Mouse (Mus musculus) liver, adult 2 months (tissue): ENCODE data around the gene Mark4.

Experiments
- CTCF ChIP-seq: fragments of 200-500 bp; IDR thresholded peaks from 2 replicates; pipeline ENCODE4 v1.5.1; 2011; ENCODE audit warnings: low read depth, low read length, control low read depth
- POLR2A ChIP-seq: fragments of 200-500 bp; IDR thresholded peaks from 2 replicates; pipeline ENCODE4 v1.6.1; 2011; ENCODE audit warnings: low read length, control low read depth; ENCODE audit not compliant: insufficient read depth; ENCODE audit errors: extremely low read depth

DNA sequence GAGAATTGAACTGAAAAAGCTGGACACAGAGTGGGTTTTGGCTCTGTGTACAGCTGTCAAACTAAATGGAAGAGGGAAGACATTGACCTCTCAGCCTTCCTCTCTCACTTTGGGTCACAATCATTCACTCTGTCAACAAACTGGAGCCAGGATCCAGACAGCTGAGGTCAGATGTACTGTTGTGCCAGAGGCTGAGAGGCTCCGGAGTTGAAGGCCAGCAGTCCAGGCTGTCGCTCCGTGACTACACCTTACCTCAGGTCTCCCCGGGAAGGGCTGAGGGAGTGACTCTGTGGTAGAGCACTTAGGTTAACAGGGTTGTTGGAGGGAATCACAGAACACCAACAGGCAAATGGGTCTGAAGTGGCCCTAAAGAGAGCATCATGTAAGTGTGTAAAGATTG, 39.7 kb upstream of the Mark4 start:
- TF ChIP-seq POLR2A (no peak), CTCF (no peak)
